Mouse (Mus musculus): ENCODE measurements around the gene Dbn1.

DNA sequence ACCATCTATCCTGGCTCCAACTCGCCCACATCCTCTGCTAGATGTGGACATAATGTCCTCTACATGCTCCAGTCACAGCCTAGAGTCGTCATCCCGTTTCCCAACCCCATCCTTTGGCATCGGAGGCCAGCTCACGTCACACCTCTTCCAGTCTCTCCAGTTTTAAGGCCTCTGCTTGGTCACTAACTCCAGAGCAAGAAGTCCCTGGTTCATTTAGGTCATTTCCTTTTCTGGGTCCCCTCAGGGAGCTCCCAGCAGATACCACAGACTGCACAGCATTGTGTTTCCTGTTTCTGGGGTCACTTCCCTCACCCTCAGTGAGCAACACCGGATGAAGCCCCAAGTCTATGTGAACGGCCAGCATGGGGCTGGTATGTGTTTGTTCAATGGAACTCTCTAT lies 8.9 kb downstream of the Dbn1 start:
- TF ChIP-seq CTCF (IDR thresholded peaks at IDR 0.05; ENCODE audit: borderline replicate concordance, extremely low read depth, insufficient read depth, insufficient read length) (no peak), POLR2A (IDR thresholded peaks at IDR 0.05; ENCODE audit: borderline replicate concordance, extremely low read depth, insufficient read depth, insufficient read length, poor library complexity, severe bottlenecking) (no peak)

Measured in brain, embryonic 14.5 days (tissue).